Mouse (Mus musculus) layer of hippocampus, adult 2 months (tissue): ENCODE results near the gene Heatr5a. TPM values are rescaled to one million over a fixed set of nuclear protein-coding genes. Genes with fewer than 3 reads are reported as not detected.

Source experiments
- DNase-seq, 2 experiments: peaks; one replicate each; pipeline ENCODE4 v3.0.0; 2022; ENCODE audit warnings: low spot score in 2 of 2
- H3K27ac ChIP-seq: fragments of 200-600 bp; 2 replicates; pipeline ENCODE4 v1.8.1; 2022
- H3K4me3 ChIP-seq: fragments of 200-600 bp; 2 replicates; pipeline ENCODE4 v1.8.1; 2022; ENCODE audit warnings: mild to moderate bottlenecking
- CTCF ChIP-seq: fragments of 200-600 bp; conservative IDR thresholded peaks from 2 replicates; pipeline ENCODE4 v1.8.1; 2022; ENCODE audit warnings: antibody characterized with exemption, mild to moderate bottlenecking, moderate library complexity
- total RNA-seq, 2 experiments: library from RNA; stranded (reverse); gene quantifications; 2 replicates each; pipeline ENCODE4 v1.2.3; 2021

Gene Heatr5a
- total RNA-seq, 2 experiments from 2014 or later = 6.9 to 8.9 TPM

- Histone ChIP-seq H3K4me3 (no peak overlapping the region), H3K27ac (no peak overlapping the region)
- TF ChIP-seq CTCF = no peak
- DNase-seq = no peak
These were observed 3.1 kb downstream of the Heatr5a start for GRCm38 (mm10) chr12:51967915-51968595.

GRCm38 (mm10) chr12:51957626-51958025 is 13.5 kb downstream of the Heatr5a start:
- Histone ChIP-seq H3K27ac (no peak overlapping the region), H3K4me3 (no peak overlapping the region)
- TF ChIP-seq CTCF = no peak
- no peak for DNase-seq

GRCm38 (mm10) chr12:51952309-51952708 is 18.8 kb downstream of the Heatr5a start:
- Histone ChIP-seq H3K27ac (no peak overlapping the region), H3K4me3 (no peak overlapping the region)
- TF ChIP-seq CTCF = no peak
- no peak for DNase-seq

DNA sequence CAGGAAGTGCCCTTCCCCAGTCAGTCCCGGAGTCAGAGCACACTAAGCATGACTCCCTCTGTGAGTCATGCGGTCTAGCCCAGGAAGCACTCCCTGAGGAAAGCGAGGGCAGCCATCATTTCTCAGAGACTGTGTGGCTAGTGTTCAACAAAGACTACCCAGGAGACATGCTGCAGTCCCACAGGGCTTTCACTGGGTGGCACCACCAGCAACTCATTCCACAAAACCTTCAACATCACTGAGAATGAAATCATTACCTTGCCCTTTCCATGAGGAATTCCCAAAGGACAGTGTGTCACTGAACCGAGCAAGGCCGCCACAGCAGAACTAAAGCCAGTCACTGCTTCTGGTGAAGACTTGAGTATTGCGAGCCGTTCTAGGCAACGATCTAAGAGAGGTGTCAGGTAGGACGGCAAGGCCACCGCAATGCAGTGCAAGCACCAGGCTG is 23.6 kb downstream of the Heatr5a start:
- H3K4me3 ChIP-seq = no peak overlapping the region
- TF ChIP-seq CTCF = peak; percentile 72
- no peak for DNase-seq
- no peak overlapping the region for H3K27ac ChIP-seq

DNA sequence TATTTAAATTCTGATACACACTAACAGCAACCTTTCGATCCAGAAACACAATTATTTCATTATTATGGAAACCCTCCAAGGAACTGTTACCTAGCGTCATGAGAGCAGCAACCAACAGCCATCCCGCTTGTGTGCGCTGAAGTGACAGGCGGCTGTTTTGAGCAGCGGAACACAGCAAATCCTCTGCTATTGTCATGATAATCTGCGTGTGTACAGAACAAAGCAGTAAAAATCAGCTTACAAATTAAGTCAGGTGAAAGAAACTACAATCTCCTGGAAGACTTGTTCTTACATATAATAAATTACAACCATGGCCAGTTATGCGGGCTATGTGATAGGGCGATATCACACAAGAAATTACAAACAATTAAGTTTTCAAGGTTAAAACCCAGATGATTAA is 25.8 kb downstream of the Heatr5a start:
- no peak overlapping the region for H3K4me3 ChIP-seq
- no peak for TF ChIP-seq CTCF
- no peak for DNase-seq
- no peak overlapping the region for H3K27ac ChIP-seq

DNA sequence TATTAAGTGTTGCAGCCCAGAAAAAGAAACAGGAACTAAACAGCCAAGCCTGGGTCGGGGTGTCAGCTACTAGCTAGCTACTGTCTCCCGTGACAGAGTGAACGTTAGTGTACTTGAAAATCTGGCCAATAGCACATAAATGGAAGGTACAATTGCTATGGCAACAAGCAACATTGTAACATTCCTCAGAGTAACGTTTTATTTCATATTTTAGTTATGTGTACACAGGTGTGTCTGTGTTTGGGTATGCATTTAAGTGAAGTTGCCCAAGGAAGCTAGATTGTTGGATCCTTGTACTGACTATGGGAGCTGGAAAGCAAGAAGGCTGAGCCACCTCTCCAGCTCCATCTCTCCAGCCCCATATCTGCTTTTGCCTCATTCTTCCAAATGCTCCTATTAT is 31.3 kb downstream of the Heatr5a start:
- no peak overlapping the region for H3K27ac ChIP-seq
- no peak overlapping the region for H3K4me3 ChIP-seq
- no peak for DNase-seq
- TF ChIP-seq CTCF = no peak

DNA sequence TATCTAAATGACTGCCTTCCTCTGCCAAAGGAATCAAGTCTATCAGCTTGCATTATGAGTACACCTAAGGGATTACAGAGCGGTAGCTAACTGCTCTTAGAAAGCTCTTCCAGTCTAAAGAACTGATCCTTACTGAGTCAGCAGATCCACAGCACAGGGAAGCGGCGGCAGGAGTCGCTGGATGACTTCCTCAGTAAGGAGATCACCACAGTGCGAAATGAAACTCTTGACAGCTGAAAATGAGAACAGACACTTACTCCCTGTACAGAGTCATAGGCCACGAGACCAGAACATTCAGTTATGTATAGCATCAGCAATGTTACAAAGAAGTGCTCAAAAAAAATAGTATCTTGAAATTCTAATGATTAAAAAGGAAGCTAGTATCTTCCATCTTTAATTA is 33.2 kb downstream of the Heatr5a start:
- no peak overlapping the region for H3K4me3 ChIP-seq

GRCm38 (mm10) chr12:51929630-51930029 is 41.5 kb downstream of the Heatr5a start:
- no peak overlapping the region for H3K4me3 ChIP-seq
- no peak for DNase-seq
- no peak overlapping the region for H3K27ac ChIP-seq
- no peak for TF ChIP-seq CTCF

More for the DNA sequence above, 33.2 kb downstream of the Heatr5a start:
- H3K27ac ChIP-seq = no peak overlapping the region
- DNase-seq = no peak
- no peak for TF ChIP-seq CTCF

DNA sequence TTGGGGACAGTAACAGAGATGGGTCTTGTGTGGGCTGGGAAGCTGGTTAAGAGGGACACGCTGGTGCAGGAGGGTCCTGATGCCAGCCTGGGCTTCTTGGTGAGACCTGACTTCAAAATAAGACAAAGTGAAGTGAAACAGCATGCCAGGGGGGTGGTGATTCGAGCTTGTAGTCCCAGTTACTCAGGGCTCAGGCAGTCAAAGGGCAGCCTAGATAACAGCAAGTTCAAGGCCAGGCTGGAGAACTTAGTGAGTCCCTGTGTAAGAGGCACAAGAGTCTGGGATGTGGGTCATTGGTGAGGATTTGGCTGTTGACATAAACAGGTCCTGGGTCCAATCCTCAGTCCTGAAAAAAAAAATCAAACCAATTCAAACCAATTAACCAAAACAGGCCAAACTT is 53.9 kb downstream of the Heatr5a start:
- no peak overlapping the region for H3K4me3 ChIP-seq
- no peak for TF ChIP-seq CTCF
- DNase-seq = no peak
- H3K27ac ChIP-seq = no peak overlapping the region

DNA sequence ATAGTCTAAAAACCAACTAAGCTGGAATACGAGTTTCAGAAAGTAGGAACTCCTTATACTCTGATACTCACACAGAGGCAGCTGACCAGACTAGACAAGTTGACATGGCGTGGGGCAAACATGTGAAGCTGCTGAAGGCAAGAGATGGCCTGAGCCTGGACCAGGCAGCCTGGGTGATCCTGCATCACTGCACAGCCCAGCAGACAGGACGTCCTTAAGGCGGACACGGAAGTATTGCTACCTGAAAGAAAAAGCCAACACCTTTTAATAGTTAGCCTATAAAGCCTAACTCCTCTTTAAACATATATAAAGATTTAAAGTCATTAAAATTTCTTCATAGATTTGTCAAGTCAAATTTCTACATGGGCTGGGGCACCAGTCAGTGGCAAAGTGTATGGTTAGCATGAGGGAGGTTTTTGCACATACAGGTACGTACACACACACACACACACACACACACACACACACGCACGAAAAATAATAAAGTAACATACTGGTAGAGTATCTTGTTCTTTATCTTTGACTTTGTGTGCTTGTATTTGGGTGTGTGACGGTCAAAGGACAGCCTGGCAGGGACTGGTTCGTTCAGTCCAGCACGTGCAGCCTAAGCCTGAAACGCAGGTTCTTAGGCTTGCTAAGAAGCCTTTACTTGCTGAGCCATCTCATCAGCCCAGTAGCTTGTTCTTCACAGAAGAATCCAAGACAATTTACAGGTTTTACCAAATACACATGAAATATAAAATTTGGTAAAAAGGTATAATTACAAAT is 56.0 kb downstream of the Heatr5a start:
- H3K27ac ChIP-seq = no peak overlapping the region
- DNase-seq = no peak
- no peak overlapping the region for H3K4me3 ChIP-seq
- TF ChIP-seq CTCF = no peak

DNA sequence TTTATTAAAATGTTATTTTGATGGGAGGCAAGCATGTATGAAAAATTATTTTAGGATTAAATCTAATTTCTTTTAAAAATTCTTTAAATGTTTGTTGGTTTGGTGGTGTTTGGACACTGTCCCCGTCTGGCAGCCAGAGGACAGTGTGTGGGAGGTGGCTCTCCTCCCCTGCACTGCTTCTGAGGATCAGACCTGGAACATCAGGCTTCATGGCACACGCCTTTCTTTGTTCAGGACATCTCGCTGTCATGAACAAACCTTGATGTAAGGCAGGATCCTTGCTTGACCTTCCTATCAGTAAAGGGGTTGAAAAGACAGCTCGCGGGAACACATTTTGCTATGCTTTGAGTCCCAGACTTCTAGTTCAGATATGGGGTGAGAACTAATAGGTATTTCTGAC is 61.9 kb downstream of the Heatr5a start:
- no peak for TF ChIP-seq CTCF
- no peak overlapping the region for H3K4me3 ChIP-seq
- no peak overlapping the region for H3K27ac ChIP-seq
- no peak for DNase-seq

- no peak for DNase-seq
- no peak overlapping the region for H3K27ac ChIP-seq
- no peak overlapping the region for H3K4me3 ChIP-seq
- TF ChIP-seq CTCF = no peak
These were observed 63.6 kb downstream of the Heatr5a start for GRCm38 (mm10) chr12:51907543-51907942.

DNA sequence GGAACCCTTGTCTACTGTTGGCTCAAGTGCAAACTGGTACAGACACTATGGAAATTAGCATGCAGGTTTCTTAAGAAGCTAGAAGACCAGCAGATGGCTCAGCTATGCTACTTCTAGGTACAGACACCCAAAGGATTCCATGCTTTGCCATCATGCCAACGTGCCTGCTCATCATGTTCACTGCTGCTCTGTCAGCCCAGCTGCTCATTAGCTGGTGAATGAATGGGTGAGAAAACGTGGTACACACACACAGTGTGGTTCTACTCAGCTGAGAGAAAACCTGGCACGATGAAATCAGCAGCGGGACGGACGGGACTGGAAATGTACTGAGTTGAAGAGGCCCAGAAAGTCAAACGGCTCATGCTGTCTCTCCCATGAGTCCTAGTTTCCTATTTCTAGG is 70.6 kb downstream of the Heatr5a start:
- H3K27ac ChIP-seq = no peak overlapping the region
- H3K4me3 ChIP-seq = no peak overlapping the region
- no peak for TF ChIP-seq CTCF
- peak; percentile 54 to 71 for DNase-seq

GRCm38 (mm10) chr12:51896901-51897300 is 74.2 kb downstream of the Heatr5a start:
- Histone ChIP-seq H3K27ac (no peak overlapping the region), H3K4me3 (no peak overlapping the region)
- TF ChIP-seq CTCF = no peak
- no peak for DNase-seq
